Mouse (Mus musculus): ENCODE data around the gene Ap1b1. TPM values are rescaled to one million over a fixed set of nuclear protein-coding genes. Genes with fewer than 3 reads are reported as not detected.

Gene Ap1b1
- polyA plus RNA-seq, 1 experiment: 185 TPM

DNA sequence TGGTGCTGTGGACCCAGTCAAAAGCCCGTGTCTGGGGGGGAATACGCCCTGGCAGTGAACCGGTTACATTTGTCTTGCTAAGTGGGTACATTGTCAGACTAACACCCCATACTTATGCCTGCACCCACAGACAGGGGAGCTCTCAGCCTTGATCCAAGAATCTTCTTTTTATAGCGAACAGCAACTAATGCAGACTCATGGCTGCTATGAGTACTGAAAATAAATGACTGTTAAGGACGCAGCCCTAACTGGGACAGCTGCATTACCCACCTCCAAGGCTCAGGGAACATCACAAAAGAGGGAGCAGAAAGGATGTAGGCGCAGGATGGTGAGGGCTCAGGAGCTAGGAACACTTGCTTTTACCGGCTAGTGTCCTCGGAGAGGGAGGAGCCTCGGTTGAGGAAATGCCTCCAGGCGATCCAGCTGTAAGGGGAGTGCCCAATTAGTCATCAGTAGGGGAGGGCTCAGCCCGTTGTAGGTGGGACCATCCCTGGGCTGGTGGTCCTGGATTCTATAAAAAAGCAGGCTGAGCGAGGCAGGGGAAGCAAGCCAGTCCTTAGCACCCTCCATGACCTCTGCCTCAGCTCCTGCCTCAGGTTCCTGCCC lies 59.8 kb downstream of the Ap1b1 start:
- no peak for TF ChIP-seq CTCF (IDR thresholded peaks at IDR 0.05; ENCODE audit: low read depth, low read length)
- TF ChIP-seq POLR2A (IDR thresholded peaks at IDR 0.05; ENCODE audit: borderline replicate concordance, low read depth, low read length): no peak
- H3K4me3 ChIP-seq (ENCODE audit: insufficient read depth, low read length): no peak overlapping the region
- 0 out of 2 replicates have a peak, but pooled peaks cover 2% of the 10 kb centered on the region for H3K4me1 ChIP-seq (ENCODE audit: control insufficient read depth, insufficient read depth, low read length)
- H3K27ac ChIP-seq (ENCODE audit: insufficient read depth, low read depth, low read length): no peak overlapping the region

GRCm38 (mm10) chr11:5051629-5052028 lies 65.0 kb downstream of the Ap1b1 start:
- H3K4me3 ChIP-seq (ENCODE audit: insufficient read depth, low read length): no peak overlapping the region
- no peak overlapping the region for H3K27ac ChIP-seq (ENCODE audit: insufficient read depth, low read depth, low read length)
- TF ChIP-seq POLR2A (IDR thresholded peaks at IDR 0.05; ENCODE audit: borderline replicate concordance, low read depth, low read length) (no peak), CTCF (IDR thresholded peaks at IDR 0.05; ENCODE audit: low read depth, low read length) (no peak)
- 0 out of 2 replicates have a peak, but pooled peaks cover 2% of the 10 kb centered on the region for H3K4me1 ChIP-seq (ENCODE audit: control insufficient read depth, insufficient read depth, low read length)

DNA sequence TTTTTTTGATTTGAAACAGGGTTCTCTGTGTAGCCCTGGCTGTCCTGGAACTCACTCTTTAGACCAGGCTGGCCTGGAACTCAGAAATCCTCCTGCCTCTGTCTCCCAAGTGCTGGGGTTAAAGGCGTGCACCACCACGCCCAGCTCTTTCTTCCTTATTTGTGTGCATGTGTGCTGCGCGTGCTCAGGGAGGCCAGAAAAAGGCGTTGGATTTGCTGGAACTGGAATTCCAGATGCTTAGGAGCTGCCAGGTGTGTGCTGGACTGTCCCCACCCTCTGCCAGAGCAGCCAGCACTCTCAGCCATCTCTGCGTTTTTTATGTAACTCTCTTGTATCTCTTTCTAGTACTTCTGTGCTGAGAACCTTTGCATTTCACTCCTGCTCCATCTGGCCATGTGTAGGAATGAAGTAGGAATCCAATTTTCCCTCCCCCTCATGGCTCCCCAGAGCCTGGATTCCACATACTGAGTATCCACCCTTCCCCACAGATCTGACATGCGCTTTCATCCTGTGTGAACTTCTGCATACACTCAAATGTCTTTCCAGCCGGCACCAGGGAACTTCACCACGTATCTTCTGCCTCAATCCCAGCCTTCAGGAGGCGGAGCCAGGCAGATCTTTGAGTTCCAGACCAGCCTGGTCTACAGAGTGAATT lies 65.7 kb downstream of the Ap1b1 start:
- no peak overlapping the region for H3K27ac ChIP-seq (ENCODE audit: insufficient read depth, low read depth, low read length)
- TF ChIP-seq CTCF (IDR thresholded peaks at IDR 0.05; ENCODE audit: low read depth, low read length): no peak
- no peak for TF ChIP-seq POLR2A (IDR thresholded peaks at IDR 0.05; ENCODE audit: borderline replicate concordance, low read depth, low read length)

DNA sequence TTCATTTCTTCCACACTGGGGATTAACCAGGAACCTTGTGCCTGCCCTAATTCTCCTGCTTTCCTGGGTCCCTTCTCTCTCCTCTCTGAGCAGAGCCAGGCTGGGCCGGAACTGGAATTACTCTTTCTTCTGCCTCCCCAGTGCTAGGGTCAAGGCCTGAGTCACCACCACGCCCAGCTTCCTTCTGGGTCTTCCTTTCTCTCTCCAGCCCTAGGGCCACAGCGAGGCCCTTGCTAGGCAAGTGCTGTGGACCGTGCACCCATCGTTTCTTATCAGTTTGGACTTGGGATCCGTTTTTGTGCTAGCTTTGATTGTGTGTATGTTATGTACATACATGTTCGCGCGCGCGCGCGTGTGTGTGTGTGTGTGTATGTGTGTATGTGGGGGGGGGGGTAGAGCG lies 67.5 kb downstream of the Ap1b1 start:
- Histone ChIP-seq H3K4me3 (ENCODE audit: insufficient read depth, low read length) (no peak overlapping the region), H3K27ac (ENCODE audit: insufficient read depth, low read depth, low read length) (no peak overlapping the region), H3K4me1 (ENCODE audit: control insufficient read depth, insufficient read depth, low read length) (peaks cover 4% of the 10 kb centered on the region; the same call in 1 of the 2 replicates)
- no peak for TF ChIP-seq POLR2A (IDR thresholded peaks at IDR 0.05; ENCODE audit: borderline replicate concordance, low read depth, low read length)
- TF ChIP-seq CTCF (IDR thresholded peaks at IDR 0.05; ENCODE audit: low read depth, low read length): no peak

More for the DNA sequence above, 65.7 kb downstream of the Ap1b1 start:
- 0 out of 2 replicates have a peak, but pooled peaks cover 2% of the 10 kb centered on the region for H3K4me1 ChIP-seq (ENCODE audit: control insufficient read depth, insufficient read depth, low read length)
- H3K4me3 ChIP-seq (ENCODE audit: insufficient read depth, low read length): no peak overlapping the region

- H3K27ac ChIP-seq (ENCODE audit: insufficient read depth, low read depth, low read length): no peak overlapping the region
- TF ChIP-seq CTCF (IDR thresholded peaks at IDR 0.05; ENCODE audit: low read depth, low read length): no peak
- TF ChIP-seq POLR2A (IDR thresholded peaks at IDR 0.05; ENCODE audit: borderline replicate concordance, low read depth, low read length): no peak
- H3K4me3 ChIP-seq (ENCODE audit: insufficient read depth, low read length): no peak overlapping the region
- peaks cover 4% of the 10 kb centered on the region; the same call in 1 of the 2 replicates for H3K4me1 ChIP-seq (ENCODE audit: control insufficient read depth, insufficient read depth, low read length)
Measured at GRCm38 (mm10) chr11:5054874-5055273, 68.2 kb downstream of the Ap1b1 start.

- Histone ChIP-seq H3K27ac (ENCODE audit: insufficient read depth, low read depth, low read length) (no peak overlapping the region), H3K4me3 (ENCODE audit: insufficient read depth, low read length) (no peak overlapping the region)
Measured at GRCm38 (mm10) chr11:5055945-5056938, 69.6 kb downstream of the Ap1b1 start.

GRCm38 (mm10) chr11:5057064-5057463 lies 70.4 kb downstream of the Ap1b1 start:
- H3K4me1 ChIP-seq (ENCODE audit: control insufficient read depth, insufficient read depth, low read length): peaks cover 8% of the 10 kb centered on the region
- TF ChIP-seq CTCF (IDR thresholded peaks at IDR 0.05; ENCODE audit: low read depth, low read length) (no peak), POLR2A (IDR thresholded peaks at IDR 0.05; ENCODE audit: borderline replicate concordance, low read depth, low read length) (no peak)
- no peak overlapping the region for H3K4me3 ChIP-seq (ENCODE audit: insufficient read depth, low read length)
- no peak overlapping the region for H3K27ac ChIP-seq (ENCODE audit: insufficient read depth, low read depth, low read length)

More at GRCm38 (mm10) chr11:5055945-5056938, 69.6 kb downstream of the Ap1b1 start:
- peaks cover 4% of the 10 kb centered on the region; the same call in 1 of the 2 replicates for H3K4me1 ChIP-seq (ENCODE audit: control insufficient read depth, insufficient read depth, low read length)
- TF ChIP-seq CTCF (IDR thresholded peaks at IDR 0.05; ENCODE audit: low read depth, low read length) (no peak), POLR2A (IDR thresholded peaks at IDR 0.05; ENCODE audit: borderline replicate concordance, low read depth, low read length) (no peak)

DNA sequence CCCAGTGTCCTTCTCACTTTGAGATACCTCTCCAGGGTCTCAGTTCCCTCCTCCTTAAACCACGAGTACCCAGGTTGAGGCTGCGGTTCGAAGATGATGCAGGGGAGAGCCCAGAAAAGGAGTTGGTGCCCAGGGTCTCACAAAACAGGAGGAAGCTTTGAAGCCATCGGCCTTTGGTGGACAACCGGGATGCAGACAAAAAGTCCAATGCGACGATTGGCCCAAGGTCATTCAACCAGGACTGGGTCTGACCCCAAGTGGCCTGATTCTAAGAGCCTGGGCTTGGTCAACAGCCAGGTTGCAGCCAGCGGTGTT lies 70.9 kb downstream of the Ap1b1 start:
- Histone ChIP-seq H3K4me3 (ENCODE audit: insufficient read depth, low read length) (peak overlapping the region; percentile 48), H3K27ac (ENCODE audit: insufficient read depth, low read depth, low read length) (no peak overlapping the region)

DNA sequence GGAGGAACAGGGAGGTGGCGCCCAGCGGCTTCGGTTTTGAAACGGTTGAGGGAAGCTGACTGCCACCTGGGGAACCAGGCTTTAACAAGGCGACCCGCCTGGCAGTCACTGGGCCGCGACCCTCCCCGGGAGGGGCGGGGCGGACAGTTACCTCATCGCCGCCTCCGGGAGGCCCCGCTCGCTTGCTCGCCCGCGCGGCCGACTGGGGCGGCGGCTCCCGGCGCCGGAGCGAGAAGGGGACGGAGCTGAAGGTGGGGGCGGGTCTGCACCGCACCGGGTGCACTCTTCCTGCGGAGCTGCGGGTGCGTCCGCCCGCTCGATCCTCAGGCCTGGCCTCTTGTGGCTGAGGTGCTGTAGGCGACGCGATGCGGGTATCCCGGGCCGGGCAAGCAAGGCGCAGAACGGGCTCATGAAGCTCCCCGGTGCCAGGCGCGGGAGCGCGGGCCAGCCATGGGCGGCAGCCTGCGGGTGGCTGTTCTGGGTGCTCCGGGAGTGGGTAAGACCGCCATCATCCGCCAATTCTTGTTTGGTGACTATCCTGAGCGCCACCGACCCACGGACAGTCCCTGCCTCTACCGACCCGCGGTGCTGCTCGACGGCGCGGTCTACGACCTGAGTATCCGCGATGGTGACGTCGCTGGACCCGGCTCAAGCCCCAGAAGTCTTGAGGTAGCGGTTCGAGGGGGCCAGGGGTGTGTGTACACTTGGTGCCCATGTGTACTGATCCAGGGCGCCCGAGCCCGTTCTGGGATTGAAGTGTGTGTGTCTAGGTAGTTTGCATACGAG lies 71.4 kb downstream of the Ap1b1 start, which contains the start of gene Rasl10a:
Gene Rasl10a (plus strand): TSS at position 273 of the 786 bp plus-strand sequence.
- Histone ChIP-seq H3K4me3 (ENCODE audit: insufficient read depth, low read length) (peak within 1 kb of the TSS; percentile 48), H3K4me1 (ENCODE audit: control insufficient read depth, insufficient read depth, low read length) (peaks cover 16% of the 10 kb centered on the region), H3K27ac (ENCODE audit: insufficient read depth, low read depth, low read length) (no peak within 1 kb of the TSS)
- TF ChIP-seq POLR2A (IDR thresholded peaks at IDR 0.05; ENCODE audit: borderline replicate concordance, low read depth, low read length) (no peak), CTCF (IDR thresholded peaks at IDR 0.05; ENCODE audit: low read depth, low read length) (no peak)

More for the DNA sequence above, 70.9 kb downstream of the Ap1b1 start:
- H3K4me1 ChIP-seq (ENCODE audit: control insufficient read depth, insufficient read depth, low read length): peaks cover 12% of the 10 kb centered on the region
- TF ChIP-seq POLR2A (IDR thresholded peaks at IDR 0.05; ENCODE audit: borderline replicate concordance, low read depth, low read length) (no peak), CTCF (IDR thresholded peaks at IDR 0.05; ENCODE audit: low read depth, low read length) (no peak)

All from bone marrow macrophage, adult 2 months (primary cell).